Mouse (Mus musculus) kidney, postnatal 36 days (tissue): Measurements from ENCODE around the gene Spata16.

Experiments
- DNase-seq, 2 experiments: peaks; one replicate each; pipeline ENCODE4 v3.0.0; 2021 to 2022; ENCODE audit warnings: mixed read lengths in 2 of 2

Gene Spata16

GRCm38 (mm10) chr3:26979603-26980002 is 342.2 kb downstream of the Spata16 start:
- no peak for DNase-seq

DNA sequence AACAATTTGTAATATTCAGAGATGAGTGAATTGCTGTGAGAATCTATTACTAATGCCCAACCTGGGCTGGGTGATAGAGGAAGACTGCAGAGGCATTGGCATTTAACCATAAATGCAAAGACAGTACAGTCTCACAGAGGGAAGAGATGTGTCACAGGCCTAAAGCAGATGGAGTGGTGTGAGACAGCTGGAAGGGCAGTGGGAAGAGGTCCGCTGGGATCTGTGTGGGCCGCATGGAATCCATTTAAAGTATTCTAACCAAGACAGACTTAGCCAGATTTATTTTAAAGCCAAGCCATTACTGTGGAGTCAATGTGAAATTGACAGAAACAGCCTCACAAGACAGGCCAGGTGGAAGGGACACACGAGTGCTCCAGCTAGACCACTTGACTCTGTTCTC is 343.0 kb downstream of the Spata16 start:
- no peak for DNase-seq

DNA sequence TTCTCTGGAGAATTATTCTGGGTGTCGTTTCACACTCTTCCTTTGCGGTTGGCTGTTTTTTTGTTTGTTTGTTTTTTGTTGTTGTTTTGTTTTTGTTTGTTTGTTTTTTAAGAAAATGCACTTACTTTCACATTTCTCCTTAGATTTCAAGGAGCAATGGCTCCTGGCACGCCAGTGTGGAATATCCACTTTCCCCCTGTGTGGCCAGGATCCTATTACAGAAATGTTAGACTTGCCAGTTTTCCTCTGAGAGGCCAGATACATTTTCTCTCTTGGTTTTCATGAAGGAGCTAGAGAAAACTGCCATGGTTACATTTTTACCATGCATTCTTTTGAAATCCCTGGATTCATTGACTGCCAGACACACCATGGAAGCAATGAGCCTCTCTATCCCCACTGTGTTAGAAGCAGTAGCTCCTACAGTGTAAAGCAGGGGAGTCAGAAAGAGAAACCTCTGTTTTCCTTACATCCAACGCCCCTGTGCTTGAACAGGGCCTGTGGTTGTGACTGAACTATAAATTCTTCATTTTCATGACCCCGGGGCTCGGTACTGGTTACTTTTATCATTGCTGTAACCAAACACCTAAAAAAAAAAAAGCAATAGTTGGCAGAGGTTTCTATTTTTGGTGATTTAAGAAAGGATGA is 344.7 kb downstream of the Spata16 start:
- no peak for DNase-seq

DNA sequence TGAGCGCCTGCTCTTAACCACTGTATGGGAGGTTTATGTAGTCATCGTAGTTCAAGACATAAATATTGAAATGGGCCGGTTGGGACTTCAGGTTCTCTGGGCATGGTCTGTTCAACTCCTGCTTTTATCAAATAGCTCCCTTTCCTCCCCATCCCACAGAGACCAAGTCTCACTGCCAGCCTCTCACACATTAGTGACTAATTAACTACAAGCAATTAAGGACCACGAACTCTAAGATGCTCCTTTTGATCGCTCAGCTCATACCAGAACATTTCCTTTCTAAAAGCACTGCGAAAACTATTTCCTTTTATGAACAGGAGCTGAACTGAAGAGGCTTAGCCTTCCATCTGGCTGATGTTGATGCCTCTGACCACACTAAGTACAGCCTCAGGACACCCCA is 346.3 kb downstream of the Spata16 start:
- DNase-seq = no peak

DNA sequence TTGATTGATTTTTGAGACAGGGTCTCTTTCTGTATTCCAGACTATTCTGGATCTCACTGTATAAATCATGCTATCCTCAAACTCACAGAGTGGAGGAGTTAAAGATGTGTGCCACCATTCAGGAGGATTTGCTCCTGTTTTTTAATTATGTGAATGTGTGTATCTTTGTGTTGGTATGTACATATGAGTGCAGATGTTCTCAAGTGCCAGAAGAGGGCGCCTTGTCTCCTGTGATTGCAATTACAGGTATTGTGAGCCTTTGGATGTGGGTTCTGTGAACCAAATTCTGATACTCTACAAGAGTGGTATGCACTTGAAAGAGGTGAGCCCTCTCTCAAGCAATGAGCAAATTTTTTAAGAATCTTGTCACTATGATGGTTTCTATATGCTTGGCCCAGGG is 369.4 kb downstream of the Spata16 start:
- DNase-seq = no peak

DNA sequence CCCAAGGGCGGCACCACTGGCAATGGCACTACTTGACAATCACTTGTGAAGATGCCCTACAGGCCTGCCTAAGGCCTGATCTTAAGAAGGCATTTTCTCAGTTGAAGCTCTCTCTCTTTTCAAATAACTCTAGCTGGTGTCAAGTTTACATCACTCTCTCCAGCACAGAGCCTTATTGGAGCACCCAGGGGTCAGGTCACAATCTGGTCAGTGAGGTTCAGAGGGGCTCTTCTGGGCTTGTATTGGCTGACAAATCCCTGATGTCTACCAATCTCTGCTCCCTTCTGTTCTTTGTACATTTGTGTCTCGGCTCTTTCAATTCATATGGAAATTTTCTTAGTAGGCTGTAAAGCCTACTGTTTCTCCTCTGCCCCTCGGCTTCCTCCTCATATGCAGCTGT is 390.5 kb downstream of the Spata16 start:
- no peak for DNase-seq

GRCm38 (mm10) chr3:27028526-27028925 is 391.1 kb downstream of the Spata16 start:
- DNase-seq = no peak

- DNase-seq = no peak
Measured at GRCm38 (mm10) chr3:27030067-27030857, 392.8 kb downstream of the Spata16 start.
